Mouse (Mus musculus) lung, postnatal 0 days (tissue): Measurements from ENCODE around the gene Selenop.

Source experiments
- CTCF ChIP-seq: IDR thresholded peaks from 2 replicates; pipeline ENCODE4 v1.5.1; 2016; ENCODE audit warnings: antibody characterized with exemption, mild to moderate bottlenecking
- EP300 ChIP-seq: IDR thresholded peaks from 2 replicates; pipeline ENCODE4 v1.6.1; 2016; ENCODE audit warnings: antibody characterized with exemption, mild to moderate bottlenecking, control low read depth

DNA sequence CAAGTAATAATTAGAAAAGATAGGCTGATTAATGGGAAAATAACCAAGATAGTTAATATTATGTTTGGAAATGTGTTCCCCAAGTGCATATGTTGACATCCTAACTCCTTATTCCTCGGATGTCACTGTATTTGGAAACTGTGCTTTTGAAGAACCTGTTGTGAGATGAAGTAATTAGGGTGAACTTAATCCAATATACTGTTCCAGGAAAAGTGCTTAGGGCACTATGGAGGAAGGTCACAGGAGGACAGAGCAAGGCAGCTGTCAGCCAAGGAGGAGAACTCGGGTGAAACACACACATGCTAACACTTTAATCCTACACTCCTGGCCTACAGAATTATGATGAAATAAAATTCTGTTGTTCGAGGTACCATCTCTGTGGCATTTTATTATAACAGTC lies 5.5 kb upstream of the Selenop start:
- no peak for TF ChIP-seq CTCF
- TF ChIP-seq EP300: no peak
